ENCODE assay signal across 14 mouse cellular contexts in the genomic region with DNA sequence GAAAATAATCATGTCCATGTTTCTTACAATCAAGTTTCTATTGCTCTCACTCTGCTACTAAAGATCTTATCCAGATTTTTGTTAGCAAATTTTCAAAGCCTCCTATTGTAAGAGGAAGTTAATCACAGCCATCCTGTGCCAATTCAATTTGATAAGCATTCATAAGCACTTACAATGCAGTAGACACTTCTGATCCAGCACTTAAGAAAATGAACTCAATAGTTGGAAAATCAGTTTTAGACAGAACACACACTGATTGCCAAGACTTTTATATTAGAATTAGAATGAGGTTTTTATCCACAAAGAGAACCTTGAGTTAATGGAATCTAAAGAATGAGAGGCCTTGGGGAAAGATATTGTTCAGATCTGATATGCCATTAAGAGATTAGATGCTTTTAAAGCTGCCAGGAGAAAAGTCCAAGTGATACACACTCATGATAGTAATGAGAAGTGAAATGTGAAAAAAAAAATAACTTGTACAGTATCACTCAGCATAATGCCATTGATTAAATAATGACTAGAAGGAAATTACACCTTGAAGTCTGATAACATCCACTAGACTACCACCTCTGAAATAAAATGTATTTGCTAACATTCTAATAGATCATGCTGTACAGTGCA.
"Had no signal": no experiment of that assay in that cellular context is flagged by ENCODE, and none has a peak within 500 bp of the region (broad histone marks: within the 10 kb centered on the region; RNA-seq: fewer than 3 reads in every experiment).

No protein-coding gene starts in this region.

- H3K4me3 ChIP-seq: layer of hippocampus, adult 2 months; limb, embryonic 12.5 days; liver, embryonic 13.5 days; neural tube, embryonic 15.5 days had no signal

- H3K4me1 ChIP-seq: limb, embryonic 12.5 days; liver, embryonic 13.5 days; neural tube, embryonic 15.5 days had no signal

- H3K27me3 ChIP-seq: limb, embryonic 12.5 days; liver, embryonic 13.5 days; neural tube, embryonic 15.5 days had no signal

- DNase-seq: kidney, adult 9 months; kidney, postnatal 4 days; liver; liver, embryonic 13.5 days; lung, adult 18-20 months; right cerebral cortex, postnatal 4 days; spleen, adult 18-20 months; thymus, adult 18-20 months; thymus, postnatal 14 days had no signal

- H3K27ac ChIP-seq: kidney, postnatal 0 days; layer of hippocampus, adult 2 months; limb, embryonic 12.5 days; liver, embryonic 13.5 days; neural tube, embryonic 15.5 days had no signal

- H3K9me3 ChIP-seq: limb, embryonic 12.5 days; liver, embryonic 13.5 days; neural tube, embryonic 15.5 days had no signal

- H3K4me2 ChIP-seq: limb, embryonic 12.5 days; liver, embryonic 13.5 days; neural tube, embryonic 15.5 days had no signal

- ATAC-seq: intestine, postnatal 0 days had no signal

- H3K36me3 ChIP-seq: limb, embryonic 12.5 days; liver, embryonic 13.5 days; neural tube, embryonic 15.5 days had no signal

- H3K9ac ChIP-seq: limb, embryonic 12.5 days; liver, embryonic 13.5 days; neural tube, embryonic 15.5 days had no signal
